Mouse (Mus musculus): Measurements from ENCODE around the gene Lyve1. TPM values are rescaled to one million over a fixed set of nuclear protein-coding genes. Genes with fewer than 3 reads are reported as not detected.

Gene Lyve1
- polyA plus RNA-seq (2017; shearing (Covaris generic)), result not detected

DNA sequence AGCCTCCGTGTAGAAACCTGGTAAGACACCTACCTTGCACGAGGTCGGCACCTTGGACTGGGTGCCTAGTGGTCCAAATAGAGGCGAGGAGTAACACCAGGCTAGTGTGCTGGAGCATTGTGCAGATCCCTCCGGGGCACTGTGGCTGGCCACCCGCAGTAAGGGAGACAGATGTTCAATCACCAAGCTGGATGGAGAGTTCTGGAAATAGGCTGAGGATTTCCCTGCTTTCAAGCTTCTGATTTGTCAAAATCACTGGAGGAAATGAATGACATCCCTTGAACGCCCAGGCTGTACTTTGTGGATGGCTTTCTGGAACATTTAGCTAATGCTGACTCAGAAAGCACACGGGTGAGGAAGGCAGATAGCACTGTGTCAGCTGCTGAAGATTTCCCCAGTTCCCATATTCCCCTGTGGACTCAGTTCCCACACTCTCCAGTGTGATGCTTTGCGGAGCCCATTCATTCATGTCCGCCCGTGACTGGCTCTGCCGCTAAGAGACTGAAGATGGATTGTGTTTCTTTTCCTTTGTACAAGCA is at the start of gene Lyve1:
TSS of gene Lyve1 (minus strand) at position 489 of the 539 bp plus-strand sequence.

GRCm38 (mm10) chr7:110843916-110844874 is 18.8 kb downstream of the Lyve1 start, which contains the start of gene Rnf141:
Gene Rnf141 (minus strand): TSS chr7:110844457.

Other genes with a start within 250 kb of the Lyve1 start
- 2.1 TPM for gene Sbf2, start 248.3 kb downstream of the Lyve1 start, polyA plus RNA-seq (2017; shearing (Covaris generic))
- not detected for gene Adm, start 235.6 kb downstream of the Lyve1 start, polyA plus RNA-seq (2017; shearing (Covaris generic))
- 3.5 TPM for gene Ampd3, start 95.0 kb downstream of the Lyve1 start, polyA plus RNA-seq (2017; shearing (Covaris generic))
- gene Rnf141, start 18.8 kb downstream of the Lyve1 start, polyA plus RNA-seq (2017; shearing (Covaris generic)), result 18.3 TPM
- gene Mrvi1, start 119.2 kb upstream of the Lyve1 start, polyA plus RNA-seq (2017; shearing (Covaris generic)), result 1.5 TPM
- 76.2 TPM for gene Ctr9, start 165.7 kb upstream of the Lyve1 start, polyA plus RNA-seq (2017; shearing (Covaris generic))
- gene Eif4g2, start 219.8 kb upstream of the Lyve1 start, polyA plus RNA-seq (2017; shearing (Covaris generic)), result 1,014 TPM